Mouse (Mus musculus) heart, adult 9 months (tissue): Measurements from ENCODE around the gene Mzf1.

Experiments
- DNase-seq, 2 experiments: peaks; one replicate each; pipeline ENCODE4 v3.0.0; 2022; ENCODE audit warnings: low spot score in 2 of 2

The Mzf1 gene

GRCm38 (mm10) chr7:13003380-13003779 lies 51.2 kb downstream of the Mzf1 start:
- DNase-seq = no peak

GRCm38 (mm10) chr7:13001584-13001983 lies 53.0 kb downstream of the Mzf1 start:
- no peak for DNase-seq

DNA sequence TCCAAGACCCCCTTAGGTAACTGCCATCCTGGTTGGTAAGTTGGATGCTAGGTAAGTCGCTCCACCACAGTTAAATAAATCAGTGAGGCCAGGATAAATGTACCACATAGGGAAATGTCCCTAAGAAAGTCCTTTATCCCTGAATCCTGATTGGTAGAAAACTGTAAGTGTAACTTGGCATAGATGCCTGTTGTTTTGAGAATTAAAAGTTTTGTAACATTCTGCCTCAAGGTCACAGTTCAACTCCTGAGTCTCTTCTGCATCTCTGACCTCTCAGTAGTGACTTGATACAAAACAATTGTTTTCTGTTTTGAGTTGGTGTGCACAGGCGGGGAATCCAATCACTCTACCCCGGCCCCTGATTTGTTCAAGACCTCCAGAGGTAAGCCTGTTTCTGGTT lies 55.7 kb downstream of the Mzf1 start, which contains the start of gene Trim28:
Gene Trim28 (plus strand): TSS at position 264 of the 400 bp plus-strand sequence.
- no peak for DNase-seq

- DNase-seq = no peak
Measured at GRCm38 (mm10) chr7:12998053-12998452, 56.5 kb downstream of the Mzf1 start, which contains the start of gene Slc27a5. Gene Slc27a5 (minus strand): TSS chr7:12998192.

DNA sequence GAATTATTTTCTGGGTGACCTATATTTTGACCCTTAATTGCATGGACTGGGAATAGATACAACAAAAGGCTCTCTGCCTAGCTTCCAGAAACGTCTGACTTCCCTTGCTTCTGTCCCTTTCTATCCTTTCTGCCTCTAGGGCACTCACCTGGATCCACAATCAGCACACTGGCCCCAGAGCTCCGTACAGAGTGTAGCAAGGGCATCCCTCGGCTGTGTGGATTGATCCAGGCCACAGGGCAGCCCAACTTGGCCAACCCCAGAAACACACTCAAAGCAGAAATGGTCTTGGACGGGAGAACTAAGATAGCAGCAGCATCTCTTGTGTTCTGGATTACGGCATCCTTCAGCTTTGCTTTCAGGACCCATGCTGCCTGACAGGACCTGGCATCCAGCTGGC lies 57.3 kb downstream of the Mzf1 start:
- no peak for DNase-seq

- DNase-seq = no peak
Measured at GRCm38 (mm10) chr7:12995862-12996261, 58.7 kb downstream of the Mzf1 start.

- no peak for DNase-seq
Measured at GRCm38 (mm10) chr7:12993148-12993547, 61.4 kb downstream of the Mzf1 start.
